ENCODE assay signal across 11 mouse cellular contexts in genomic region chrX:99213565-99214153, GRCm38 (mm10).
A peak's percentile ranks its signal among the peaks of the same experiment; 100 is the strongest.
DNase-seq lines count a peak whose midpoint lies in the region; ATAC-seq and TF ChIP-seq lines count a peak whose summit lies in the region.
"Had no signal": no experiment of that assay in that cellular context is flagged by ENCODE, and none has a peak within 500 bp of the region (broad histone marks: within the 10 kb centered on the region; RNA-seq: fewer than 3 reads in every experiment).

No protein-coding gene starts in this region.

- TF ChIP-seq CTCF in forebrain, postnatal 0 days (IDR thresholded peaks at IDR 0.05; ENCODE audit: low read depth) = no peak
- no peak for TF ChIP-seq CTCF in kidney, adult 2 months (conservative IDR thresholded peaks at IDR 0.05; ENCODE audit: insufficient read depth, insufficient read length, low read depth, low read length)
- TF ChIP-seq CTCF in brain, embryonic 14.5 days (IDR thresholded peaks at IDR 0.05; ENCODE audit: borderline replicate concordance, extremely low read depth, insufficient read depth, insufficient read length) = no peak

- no peaks in the 10 kb centered on the region for H3K9me3 ChIP-seq in forebrain, embryonic 10.5 days
- H3K9me3 ChIP-seq in forebrain, postnatal 0 days (ENCODE audit: low read length) = no peaks in the 10 kb centered on the region

- H3K4me2 ChIP-seq in forebrain, postnatal 0 days (ENCODE audit: low read depth) = no peak overlapping the region

- no peaks in the 10 kb centered on the region for H3K36me3 ChIP-seq in forebrain, embryonic 10.5 days (replicated peaks)
- no peaks in the 10 kb centered on the region for H3K36me3 ChIP-seq in forebrain, postnatal 0 days (ENCODE audit: insufficient read depth)
- H3K36me3 ChIP-seq in kidney, adult 2 months (ENCODE audit: control insufficient read depth, insufficient read depth, low read length) = no peaks in the 10 kb centered on the region

- H3K9ac ChIP-seq in forebrain, postnatal 0 days = no peak overlapping the region

- 65% methylated on average over 6 of the region's 6 CpGs for WGBS in forebrain, embryonic 10.5 days
- 47% methylated on average over 6 of the region's 6 CpGs for WGBS in forebrain, postnatal 0 days
- 68% methylated on average over 6 of the region's 6 CpGs for WGBS in kidney, adult 2 months

- peaks cover 59% of the 10 kb centered on the region for H3K4me1 ChIP-seq in forebrain, embryonic 10.5 days
- H3K4me1 ChIP-seq in forebrain, postnatal 0 days (ENCODE audit: insufficient read depth) = no peaks in the 10 kb centered on the region
- H3K4me1 ChIP-seq in kidney, adult 2 months (ENCODE audit: control insufficient read depth, insufficient read depth, low read length) = no peaks in the 10 kb centered on the region

- no peak for ATAC-seq in forebrain, postnatal 0 days
- no peak for ATAC-seq in erythroid progenitor cell, adult 5-6 weeks (replicated peaks; ENCODE audit: low FRiP score, poor library complexity, severe bottlenecking)

- no peak overlapping the region for H3K4me3 ChIP-seq in forebrain, embryonic 10.5 days
- no peak overlapping the region for H3K4me3 ChIP-seq in forebrain, postnatal 0 days (ENCODE audit: low read depth, low read length)
- H3K4me3 ChIP-seq in kidney, adult 2 months (ENCODE audit: insufficient read depth, low read depth, low read length) = no peak overlapping the region

- no peak for TF ChIP-seq POLR2A in kidney, adult 2 months (IDR thresholded peaks at IDR 0.05; ENCODE audit: low read depth, low read length)
- TF ChIP-seq POLR2A in brain, embryonic 14.5 days (IDR thresholded peaks at IDR 0.05; ENCODE audit: borderline replicate concordance, extremely low read depth, insufficient read depth, insufficient read length, poor library complexity, severe bottlenecking) = no peak

- peaks cover 98% of the 10 kb centered on the region for H3K27me3 ChIP-seq in forebrain, embryonic 10.5 days (ENCODE audit: poor library complexity, severe bottlenecking)
- H3K27me3 ChIP-seq in forebrain, postnatal 0 days (ENCODE audit: insufficient read depth, low read length) = no peaks in the 10 kb centered on the region
- no peaks in the 10 kb centered on the region for H3K27me3 ChIP-seq in kidney, adult 2 months (replicated peaks; ENCODE audit: control insufficient read depth, insufficient read depth, low read length)

- DNase-seq in forebrain, embryonic 10.5 days (ENCODE audit: extremely low spot score, low spot score) = no peak
- DNase-seq in forebrain, postnatal 0 days = no peak
- peak; percentile 16 for DNase-seq in kidney, postnatal 14 days
- no peak for DNase-seq in kidney, adult 2 months
- DNase-seq in brain, embryonic 14.5 days (ENCODE audit: low read depth) = peak; percentile 88
- peak; percentile 56 for DNase-seq in lung, postnatal 10 days
- DNase-seq in adrenal gland, postnatal 36 days = no peak
- DNase-seq: adrenal gland, postnatal 14 days; cerebellum, adult 9-10 months had no signal

- H3K27ac ChIP-seq in forebrain, embryonic 10.5 days = peak overlapping the region; percentile 44; the same call in 1 of the 2 replicates
- H3K27ac ChIP-seq in forebrain, postnatal 0 days (ENCODE audit: low read depth, low read length) = no peak overlapping the region
- no peak overlapping the region for H3K27ac ChIP-seq in kidney, adult 2 months (ENCODE audit: insufficient read depth, low read depth, low read length)
- H3K27ac ChIP-seq: macrophage had no signal

Comparison
In these comparisons a context has a peak if more than half of its experiments do, and no peak if none do; other contexts are left out.
1. DNase-seq: peak in kidney, postnatal 14 days (single experiment), brain, embryonic 14.5 days (single experiment) and lung, postnatal 10 days (single experiment); none in forebrain, embryonic 10.5 days (single experiment), forebrain, postnatal 0 days (single experiment), kidney, adult 2 months (single experiment) and adrenal gland, postnatal 36 days (0 of 2).